Mouse (Mus musculus) lung, postnatal 25 days (tissue): Measurements from ENCODE around the gene Peli3.
A peak's percentile ranks its signal among the peaks of the same experiment; 100 is the strongest.

ENCODE experiments used
- DNase-seq: peaks from one replicate; pipeline ENCODE4 v3.0.0; 2022; ENCODE audit warnings: low spot score

Peli3 gene

GRCm38 (mm10) chr19:4909376-4909775 is 33.6 kb downstream of the Peli3 start:
- DNase-seq: no peak

DNA sequence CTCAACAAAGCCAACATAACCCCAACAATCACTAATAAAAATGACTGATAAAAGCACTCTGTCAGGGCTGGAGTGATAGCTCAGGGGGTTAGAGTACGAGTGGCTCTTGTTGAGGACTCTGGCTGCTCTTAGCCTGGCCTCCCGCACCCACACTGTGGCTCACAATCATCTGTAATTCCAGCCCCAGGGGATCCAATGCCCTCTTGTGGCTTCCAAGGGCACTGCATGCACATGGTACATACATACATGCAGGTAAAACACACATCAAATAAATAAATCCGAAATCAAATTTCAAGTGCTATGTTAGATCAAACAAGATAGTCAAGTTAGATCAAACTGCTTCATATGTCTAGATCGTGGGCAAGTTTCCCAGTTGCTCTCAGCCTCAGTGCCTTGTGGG is 34.8 kb downstream of the Peli3 start:
- DNase-seq: no peak

DNA sequence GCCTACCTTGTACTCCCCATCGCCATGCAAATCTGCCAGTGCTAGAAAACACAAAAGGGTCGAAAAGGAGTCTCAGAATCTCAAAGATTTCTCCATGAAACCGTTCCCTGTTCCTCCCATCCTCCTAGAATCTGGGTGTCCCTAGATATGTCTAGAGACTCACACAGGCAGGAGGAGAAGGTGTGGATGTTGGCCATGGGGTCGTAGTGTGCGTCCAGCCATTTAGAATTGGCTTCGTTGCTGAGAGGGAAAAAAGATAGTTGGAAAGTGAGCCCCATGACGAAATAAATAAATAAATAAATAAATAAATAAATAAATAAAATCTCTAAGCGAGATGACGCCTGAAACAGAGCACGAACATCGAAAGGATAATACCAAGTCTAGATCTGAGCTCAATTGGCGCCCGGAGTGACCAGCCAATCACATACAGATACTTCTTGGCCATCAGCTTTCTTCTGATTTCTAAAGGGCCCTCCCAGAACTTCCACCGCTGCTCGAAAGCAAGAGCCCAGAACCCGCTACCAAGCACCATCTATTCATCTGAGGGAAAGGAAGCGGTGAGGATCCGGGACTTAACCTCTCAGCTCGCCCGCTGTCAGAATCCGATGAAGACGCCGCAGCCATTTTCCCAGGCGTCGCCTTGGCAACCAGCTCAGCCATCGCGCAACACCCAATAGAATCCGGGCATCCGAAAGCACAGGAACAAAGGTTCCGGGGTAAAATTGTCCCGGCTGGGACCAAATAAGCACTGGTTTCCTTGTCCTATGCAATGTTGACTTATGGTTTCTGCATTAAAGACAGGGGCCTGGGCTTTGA is 36.7 kb downstream of the Peli3 start, which contains the start of gene Bbs1:
Gene Bbs1 (minus strand): TSS at position 650 of the 816 bp plus-strand sequence.
- peak; percentile 70 for DNase-seq

GRCm38 (mm10) chr19:4899888-4900287 is 43.0 kb downstream of the Peli3 start:
- DNase-seq: no peak

- no peak for DNase-seq
These were observed 44.0 kb downstream of the Peli3 start for GRCm38 (mm10) chr19:4898972-4899371.

DNA sequence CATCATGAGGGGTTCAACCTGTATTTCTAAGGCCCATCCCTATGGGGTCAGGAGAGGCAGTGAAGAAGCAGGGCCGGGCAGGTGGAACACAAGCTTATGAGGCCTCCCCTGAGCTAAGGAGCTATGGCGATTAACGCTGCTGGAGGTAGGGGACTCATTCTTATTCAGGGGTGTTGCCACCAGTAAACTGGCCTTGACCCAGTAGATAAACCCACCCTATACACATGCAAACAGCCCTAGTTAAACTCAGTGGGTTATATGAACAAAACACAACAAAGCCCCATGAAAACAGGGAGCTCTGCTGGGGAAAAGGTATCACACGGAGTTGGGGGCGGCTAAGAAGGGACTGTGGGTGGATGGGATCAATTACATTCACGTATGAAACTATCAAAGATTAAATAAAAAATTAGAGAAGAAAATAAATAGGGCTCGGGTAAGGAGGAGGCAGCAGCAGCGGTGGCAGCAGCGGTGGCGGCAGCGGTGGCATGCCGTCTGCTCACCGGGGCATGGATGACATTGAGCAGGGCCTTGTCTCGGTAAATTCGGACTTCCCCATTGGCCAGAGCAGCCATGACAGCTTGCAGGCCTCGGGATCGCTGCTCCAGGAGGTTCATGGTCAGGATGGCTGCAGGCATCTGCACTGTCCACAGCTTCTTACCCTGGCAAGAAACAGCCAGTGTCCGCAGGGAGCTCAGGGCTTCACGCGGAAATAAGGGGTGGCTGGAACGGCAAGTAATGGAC is 46.0 kb downstream of the Peli3 start:
- no peak for DNase-seq

DNA sequence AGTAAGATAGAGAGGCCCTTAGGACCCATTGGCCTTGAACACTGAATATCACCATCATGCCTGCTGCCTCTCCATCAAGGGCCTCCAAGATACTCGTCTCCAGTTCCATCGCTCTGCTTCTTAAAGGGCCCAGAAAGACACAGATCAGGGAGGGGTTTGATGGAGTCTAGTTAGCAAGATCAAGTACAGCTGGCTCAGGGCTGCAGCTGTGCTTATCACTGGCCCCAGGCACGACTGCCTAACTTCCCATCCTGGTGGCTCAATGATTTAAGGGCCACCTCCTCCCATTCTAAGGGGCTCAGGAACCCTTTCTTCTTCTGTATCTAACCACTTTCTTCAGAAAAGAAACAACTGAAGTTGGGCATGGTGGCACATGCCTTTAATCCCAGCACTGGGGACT is 51.1 kb downstream of the Peli3 start:
- DNase-seq: no peak

DNA sequence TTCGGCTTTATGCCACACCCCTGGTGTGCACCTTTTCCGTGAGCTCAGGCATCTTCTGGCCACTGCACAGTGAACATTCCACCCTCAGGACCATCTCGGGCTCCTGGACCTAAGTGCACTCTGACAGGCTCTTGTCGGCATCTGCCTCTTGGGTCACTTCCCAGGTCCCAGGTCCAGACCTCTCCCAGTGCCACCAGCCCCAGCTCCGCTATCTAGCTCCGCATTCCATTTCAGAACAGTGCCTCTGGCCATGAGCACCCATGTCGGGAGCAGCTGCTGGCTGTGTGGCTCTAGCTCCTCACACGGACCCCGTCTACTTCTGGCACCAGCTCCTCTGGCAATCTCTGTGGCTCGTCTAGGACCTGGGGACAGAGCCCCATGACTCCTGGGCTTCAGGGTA is 53.1 kb downstream of the Peli3 start:
- DNase-seq: no peak

DNA sequence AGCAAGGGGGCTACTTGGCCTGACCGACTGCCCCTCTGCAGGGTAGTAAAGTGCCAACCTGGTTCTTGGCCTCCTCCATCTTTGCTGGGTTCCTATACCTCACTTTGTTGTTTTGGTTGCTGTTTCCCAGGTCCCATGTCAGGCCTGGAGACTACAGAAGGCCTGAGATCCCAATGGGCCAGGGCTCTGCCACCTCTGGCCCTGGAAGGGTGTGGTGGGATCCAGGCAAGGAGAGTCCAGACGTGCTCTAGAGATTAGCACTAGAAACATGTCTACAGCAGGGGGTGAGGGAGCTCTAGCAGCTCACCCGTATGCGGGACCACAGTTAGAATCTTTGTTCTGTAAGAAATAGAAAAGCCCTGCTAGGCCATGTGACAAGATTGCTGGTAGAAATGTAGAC is 59.0 kb downstream of the Peli3 start:
- DNase-seq: no peak
